Mouse (Mus musculus) MEL (cell line): Measurements from ENCODE around the gene Sdc1. TPM values are rescaled to one million over a fixed set of nuclear protein-coding genes. Genes with fewer than 3 reads are reported as not detected.

Experiments
- DNase-seq: peaks from one replicate; pipeline ENCODE4 v3.0.0; 2011; ENCODE audit warnings: low read depth, low spot score
- H3K27ac ChIP-seq: 2 replicates; pipeline ENCODE4 v1.5.1; 2012; ENCODE audit warnings: low read depth, mild to moderate bottlenecking, control low read depth, low read length, moderate library complexity; ENCODE audit not compliant: control insufficient read depth
- H3K27me3 ChIP-seq, 2 experiments: fragments of 150-350 bp in 1 of 2; sonication (generic) in 1 of 2; 2 replicates each; pipeline ENCODE4 v1.6.1; 2012; ENCODE audit warnings: low read length in 2 of 2, mild to moderate bottlenecking in 2 of 2, improper control_type of control experiment in 1 of 2, moderate library complexity in 1 of 2; ENCODE audit not compliant: insufficient read depth in 2 of 2, control insufficient read depth in 1 of 2
- H3K36me3 ChIP-seq, 2 experiments: 2 replicates each; pipeline ENCODE4 v1.6.1; 2012 to 2014; ENCODE audit warnings: low read length in 2 of 2, improper control_type of control experiment in 1 of 2, inconsistent platforms in 1 of 2, mild to moderate bottlenecking in 1 of 2; ENCODE audit not compliant: insufficient read depth in 2 of 2, control insufficient read depth in 1 of 2
- H3K4me1 ChIP-seq, 2 experiments: fragments of 150-350 bp in 1 of 2; sonication (generic) in 1 of 2; 2 replicates each; pipeline ENCODE4 v1.6.1; 2012; ENCODE audit warnings: low read length in 2 of 2, improper control_type of control experiment in 1 of 2, mild to moderate bottlenecking in 1 of 2; ENCODE audit not compliant: insufficient read depth in 2 of 2, control insufficient read depth in 1 of 2
- H3K4me3 ChIP-seq, 2 experiments: fragments of 150-350 bp in 1 of 2; sonication (generic) in 1 of 2; 2 replicates each; pipeline ENCODE4 v1.5.1; 2012; ENCODE audit warnings: low read depth in 2 of 2, low read length in 2 of 2, mild to moderate bottlenecking in 2 of 2, moderate library complexity in 2 of 2, control low read depth in 1 of 2, improper control_type of control experiment in 1 of 2; ENCODE audit not compliant: control insufficient read depth in 1 of 2, insufficient read depth in 1 of 2
- H3K79me2 ChIP-seq: 2 replicates; pipeline ENCODE4 v1.6.1; 2012; ENCODE audit warnings: mild to moderate bottlenecking, low read length, moderate library complexity; ENCODE audit not compliant: control insufficient read depth, poor library complexity, insufficient read depth
- H3K9ac ChIP-seq: 2 replicates; pipeline ENCODE4 v1.6.1; 2012; ENCODE audit warnings: low read depth, mild to moderate bottlenecking, control low read depth, low read length, moderate library complexity; ENCODE audit not compliant: control insufficient read depth, poor library complexity, severe bottlenecking
- H3K9me3 ChIP-seq: fragments of 150-350 bp; sonication (generic); replicated peaks from 2 replicates; pipeline ENCODE4 v1.6.1; 2012; ENCODE audit warnings: mild to moderate bottlenecking, low read length, improper control_type of control experiment, moderate library complexity; ENCODE audit not compliant: insufficient read depth
- JUND ChIP-seq: IDR thresholded peaks from 2 replicates; pipeline ENCODE4 v1.6.1; 2011; ENCODE audit warnings: low read depth, mild to moderate bottlenecking, improper control_type of control experiment, low read length
- MEF2A ChIP-seq: IDR thresholded peaks from 2 replicates; pipeline ENCODE4 v1.6.1; 2014; ENCODE audit warnings: low read depth, mild to moderate bottlenecking, inconsistent platforms, low read length, improper control_type of control experiment; ENCODE audit not compliant: poor library complexity, insufficient replicate concordance, severe bottlenecking; ENCODE audit errors: extremely low read depth
- MYB ChIP-seq: IDR thresholded peaks from 2 replicates; pipeline ENCODE4 v1.6.1; 2011; ENCODE audit warnings: mild to moderate bottlenecking, low read depth, low read length, improper control_type of control experiment
- NRF1 ChIP-seq: IDR thresholded peaks from 2 replicates; pipeline ENCODE4 v1.6.1; 2014; ENCODE audit warnings: low read depth, mild to moderate bottlenecking, inconsistent platforms, low read length, improper control_type of control experiment, moderate library complexity; ENCODE audit not compliant: poor library complexity, insufficient read depth, severe bottlenecking
- POLR2AphosphoS2 ChIP-seq: IDR thresholded peaks from 2 replicates; pipeline ENCODE4 v1.6.1; 2011; ENCODE audit warnings: low read length, improper control_type of control experiment
- RAD21 ChIP-seq: IDR thresholded peaks from 2 replicates; pipeline ENCODE4 v1.6.1; 2011; ENCODE audit warnings: mild to moderate bottlenecking, low read depth, low read length, improper control_type of control experiment
- TAL1 ChIP-seq: IDR thresholded peaks from 2 replicates; pipeline ENCODE4 v1.6.1; 2012; ENCODE audit warnings: mild to moderate bottlenecking, inconsistent platforms, low read length, moderate library complexity, mixed read lengths
- UBTF ChIP-seq: IDR thresholded peaks from 2 replicates; pipeline ENCODE4 v1.6.1; 2012; ENCODE audit warnings: low read depth, mild to moderate bottlenecking, inconsistent platforms, low read length, improper control_type of control experiment, moderate library complexity, borderline replicate concordance; ENCODE audit not compliant: insufficient read depth
- ZKSCAN1 ChIP-seq: IDR thresholded peaks from 2 replicates; pipeline ENCODE4 v1.6.1; 2012; ENCODE audit warnings: low read depth, mild to moderate bottlenecking, inconsistent platforms, low read length, improper control_type of control experiment, moderate library complexity
- polyA plus RNA-seq, 2 experiments: library from polyadenylated mRNA; stranded (reverse) in 1 of 2; unstranded in 1 of 2; fragments of >175 nt in 1 of 2; fragments of >200 nt in 1 of 2; gene quantifications; 2 replicates each; pipeline versions ENCODE4 v1.2.1 to v1.2.4; 2012; ENCODE audit warnings: low replicate concordance in 2 of 2, low read depth in 1 of 2; ENCODE audit not compliant: insufficient read length in 2 of 2, insufficient read depth in 1 of 2, missing spikeins in 1 of 2
- total RNA-seq: library from RNA; depleted of rRNA; stranded (reverse); fragments of 300-350 nt; gene quantifications from 2 replicates; pipeline ENCODE4 v1.2.3, GENCODE M21; 2012

Sdc1 gene
- total and polyA plus RNA-seq, 3 experiments, result 32.3 to 33.6 TPM; not detected in 1

DNA sequence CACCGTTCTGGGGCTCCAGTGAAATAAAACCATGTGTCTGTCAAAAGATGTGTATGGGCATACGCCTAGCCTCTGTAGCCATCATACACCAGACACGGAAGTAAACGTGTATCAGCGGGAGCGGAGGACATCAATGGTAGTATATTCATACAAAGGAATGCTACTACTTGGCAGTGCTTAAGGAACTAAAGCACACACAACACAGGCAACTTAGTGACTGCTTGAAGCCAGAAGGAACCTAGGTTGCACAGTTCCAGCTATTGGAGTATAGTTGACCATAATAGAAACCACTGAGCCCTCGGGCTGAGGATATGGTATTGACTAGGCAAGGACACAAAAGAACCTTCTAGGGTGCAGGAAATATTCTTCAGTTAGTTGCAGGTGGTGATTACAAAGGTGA, 26.8 kb downstream of the Sdc1 start:
- Histone ChIP-seq H3K79me2 (no peaks in the 10 kb centered on the region), H3K27me3 (no peaks in the 10 kb centered on the region), H3K9me3 (no peaks in the 10 kb centered on the region), H3K9ac (no peak overlapping the region), H3K27ac (no peak overlapping the region), H3K4me1 (no peaks in the 10 kb centered on the region), H3K4me3 (no peak overlapping the region), H3K36me3 (no peaks in the 10 kb centered on the region)
- no peak for TF ChIP-seq TAL1
- TF ChIP-seq POLR2AphosphoS2, result no peak
- TF ChIP-seq MYB, result no peak
- TF ChIP-seq JUND, result no peak
- TF ChIP-seq RAD21, result no peak
- DNase-seq, result no peak

DNA sequence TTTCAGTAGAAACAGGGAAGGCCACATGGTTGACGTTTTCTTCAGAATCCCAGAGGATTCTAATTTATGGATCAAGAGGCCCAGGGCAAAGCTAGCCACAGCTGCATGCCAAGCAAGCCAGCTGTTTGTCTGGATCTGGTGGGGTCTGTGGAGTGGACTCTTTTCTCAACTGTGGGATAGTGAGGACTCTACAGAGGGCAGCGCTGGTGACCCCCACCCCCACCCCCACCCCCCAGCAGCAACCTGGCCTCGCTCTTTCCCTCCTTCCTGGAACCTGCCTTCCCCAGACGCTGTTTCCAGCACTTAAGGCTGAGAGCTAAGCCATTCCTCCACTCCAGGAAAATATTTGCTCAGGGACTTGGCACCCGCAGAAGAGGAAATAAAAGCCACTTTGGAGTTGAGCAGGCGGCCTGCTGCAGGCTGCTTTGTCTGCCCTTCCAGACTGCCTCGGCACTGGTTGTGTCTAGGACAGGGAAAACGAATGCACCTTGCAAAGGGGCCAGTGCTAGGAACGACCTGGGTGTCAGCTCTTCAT, 27.4 kb downstream of the Sdc1 start:
- no peak overlapping the region for H3K9ac ChIP-seq
- no peaks in the 10 kb centered on the region for H3K4me1 ChIP-seq
- TF ChIP-seq MEF2A, result no peak
- DNase-seq, result no peak
- H3K27ac ChIP-seq, result no peak overlapping the region
- H3K36me3 ChIP-seq, result no peaks in the 10 kb centered on the region
- H3K27me3 ChIP-seq, result no peaks in the 10 kb centered on the region
- H3K79me2 ChIP-seq, result no peaks in the 10 kb centered on the region
- H3K4me3 ChIP-seq, result no peak overlapping the region
- H3K9me3 ChIP-seq, result no peaks in the 10 kb centered on the region

DNA sequence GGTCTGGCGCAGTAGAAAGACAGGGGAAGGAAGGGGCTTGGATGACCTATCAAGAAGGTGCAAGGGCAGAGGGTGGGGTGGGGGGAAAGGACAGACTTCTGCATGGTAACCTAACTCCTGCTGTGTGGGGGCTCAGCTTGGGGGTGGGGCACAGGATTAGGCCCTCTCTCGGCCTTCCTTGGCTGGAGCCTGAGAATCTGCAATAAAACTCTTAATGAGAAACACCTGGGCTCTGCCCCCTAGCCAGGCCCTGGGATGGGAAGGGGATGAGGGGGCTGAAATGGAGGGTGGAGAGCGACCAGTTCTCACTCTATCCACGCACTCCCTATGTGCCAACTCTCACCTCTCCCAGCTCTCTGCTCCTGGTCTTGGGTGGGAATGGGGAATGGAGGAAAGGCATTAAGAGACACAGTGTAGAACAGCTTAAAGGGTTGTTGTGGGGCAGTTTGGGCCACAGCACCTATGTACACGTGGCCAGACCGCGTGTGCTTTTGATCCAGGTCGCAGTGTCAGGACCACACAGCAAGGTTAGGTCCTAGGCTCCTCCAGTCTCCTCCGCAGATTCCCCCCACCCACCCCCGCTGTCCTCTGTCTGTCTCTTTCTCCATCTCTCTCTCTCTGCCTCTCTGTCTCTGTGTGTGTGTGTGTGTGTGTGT, 32.4 kb downstream of the Sdc1 start:
- TF ChIP-seq NRF1 (no peak), UBTF (no peak), ZKSCAN1 (no peak)
- Histone ChIP-seq H3K27ac (no peak overlapping the region), H3K9ac (no peak overlapping the region), H3K4me3 (no peak overlapping the region), H3K4me1 (no peaks in the 10 kb centered on the region), H3K27me3 (no peaks in the 10 kb centered on the region; a peak in 1 of 4 replicates), H3K79me2 (no peaks in the 10 kb centered on the region), H3K36me3 (no peaks in the 10 kb centered on the region), H3K9me3 (no peaks in the 10 kb centered on the region)
- no peak for DNase-seq
